Mouse (Mus musculus): ENCODE results near the gene Lrp2bp.

The Lrp2bp gene

DNA sequence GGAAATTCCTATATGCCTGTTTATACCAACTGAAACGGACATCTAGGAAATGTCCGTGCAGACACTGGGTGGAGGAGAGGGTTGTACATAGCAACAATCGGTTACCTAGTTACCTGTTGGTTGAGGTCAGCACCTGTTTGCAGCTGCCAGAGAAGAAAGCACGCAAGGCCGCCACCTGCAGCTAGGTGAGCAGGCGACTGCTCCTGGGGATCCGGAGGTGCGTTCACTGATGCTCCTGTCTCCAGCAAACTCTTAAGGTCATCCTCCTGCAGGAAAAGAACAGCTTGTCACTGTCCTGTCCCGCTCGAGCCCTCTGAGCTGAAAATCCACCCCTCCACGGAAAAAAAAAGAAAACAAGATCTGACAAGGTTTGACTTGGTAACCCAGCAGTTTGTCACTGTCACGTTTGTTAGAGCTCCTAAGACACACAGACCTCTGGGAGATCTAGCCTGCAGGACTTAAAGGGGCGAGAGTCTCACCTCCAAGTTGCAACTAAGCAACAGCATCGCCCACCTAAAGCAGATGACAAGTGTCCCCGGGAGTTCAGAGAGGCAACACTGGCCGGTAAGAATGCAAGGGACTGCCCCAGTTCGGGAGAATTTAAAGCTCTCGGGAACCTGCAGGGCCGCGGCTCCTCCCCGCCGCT is at the start of gene Lrp2bp:
Lrp2bp (plus strand) TSS at position 166 of the 646 bp plus-strand sequence.
- DNase-seq (ENCODE audit: low spot score): peak; percentile 13

DNA sequence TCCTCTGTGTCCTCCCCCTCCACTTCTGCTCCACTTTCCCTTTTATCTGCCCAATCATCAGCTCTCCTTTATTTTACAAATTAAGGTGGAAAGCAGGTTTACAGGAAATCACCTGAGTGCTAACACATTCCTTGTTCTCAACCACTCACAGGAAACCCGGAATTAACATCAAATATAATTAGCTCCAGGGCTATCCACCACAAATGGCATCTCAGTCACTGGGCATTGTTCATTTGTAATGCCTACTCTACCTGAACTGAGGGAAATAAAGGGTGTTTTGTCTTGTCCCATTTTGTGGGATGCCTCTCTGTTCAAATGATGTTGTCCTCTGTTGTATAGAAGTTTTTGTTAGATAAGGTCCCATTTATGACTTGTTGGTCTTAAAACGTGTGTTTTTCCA is 48.5 kb upstream of the Lrp2bp start:
- no peak for DNase-seq (ENCODE audit: low spot score)

DNA sequence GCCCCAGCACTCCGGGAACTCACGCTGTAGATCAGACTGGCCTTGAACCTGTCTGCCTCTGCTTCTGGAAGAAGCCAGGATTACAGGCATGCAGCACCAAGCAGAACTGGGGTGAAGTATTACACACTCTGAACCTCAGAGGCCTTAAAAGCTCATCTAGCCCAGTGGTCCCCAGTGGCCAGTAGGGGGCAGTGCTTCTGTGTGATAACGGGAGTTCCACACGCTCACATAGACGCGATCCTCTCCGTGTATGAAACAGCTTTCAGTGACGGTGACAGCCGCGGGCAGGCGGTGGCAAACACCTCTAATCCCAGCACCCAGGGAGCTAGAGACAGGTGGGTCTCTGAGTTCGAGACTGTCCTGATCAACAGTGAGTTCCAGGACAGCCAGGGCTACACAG is 28.2 kb upstream of the Lrp2bp start:
- no peak for DNase-seq (ENCODE audit: low spot score)

DNA sequence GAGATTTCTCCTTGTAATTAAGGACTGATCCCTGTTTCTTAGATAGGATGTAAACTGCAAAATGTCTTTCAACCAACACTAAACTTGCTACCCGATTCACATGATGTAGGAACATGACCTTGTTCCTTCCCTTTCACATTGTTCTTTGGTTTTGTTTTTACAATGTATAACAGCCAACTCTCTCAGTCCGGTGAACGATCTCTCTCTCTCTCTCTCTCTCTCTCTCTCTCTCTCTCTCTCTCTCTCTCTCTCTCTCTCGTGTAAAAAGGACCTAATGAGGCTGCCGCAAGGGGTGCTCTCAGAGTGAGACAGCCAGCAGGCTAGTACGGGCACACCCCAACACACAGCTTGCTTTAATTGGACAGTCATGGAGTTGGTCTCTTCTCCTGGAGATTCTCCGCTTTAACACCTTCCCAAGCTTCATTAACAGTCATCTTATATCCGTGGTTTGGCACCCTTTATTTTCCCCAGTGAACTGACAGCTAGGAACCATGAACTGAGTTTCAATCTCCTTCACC is 25.1 kb upstream of the Lrp2bp start:
- DNase-seq (ENCODE audit: low spot score): no peak

DNA sequence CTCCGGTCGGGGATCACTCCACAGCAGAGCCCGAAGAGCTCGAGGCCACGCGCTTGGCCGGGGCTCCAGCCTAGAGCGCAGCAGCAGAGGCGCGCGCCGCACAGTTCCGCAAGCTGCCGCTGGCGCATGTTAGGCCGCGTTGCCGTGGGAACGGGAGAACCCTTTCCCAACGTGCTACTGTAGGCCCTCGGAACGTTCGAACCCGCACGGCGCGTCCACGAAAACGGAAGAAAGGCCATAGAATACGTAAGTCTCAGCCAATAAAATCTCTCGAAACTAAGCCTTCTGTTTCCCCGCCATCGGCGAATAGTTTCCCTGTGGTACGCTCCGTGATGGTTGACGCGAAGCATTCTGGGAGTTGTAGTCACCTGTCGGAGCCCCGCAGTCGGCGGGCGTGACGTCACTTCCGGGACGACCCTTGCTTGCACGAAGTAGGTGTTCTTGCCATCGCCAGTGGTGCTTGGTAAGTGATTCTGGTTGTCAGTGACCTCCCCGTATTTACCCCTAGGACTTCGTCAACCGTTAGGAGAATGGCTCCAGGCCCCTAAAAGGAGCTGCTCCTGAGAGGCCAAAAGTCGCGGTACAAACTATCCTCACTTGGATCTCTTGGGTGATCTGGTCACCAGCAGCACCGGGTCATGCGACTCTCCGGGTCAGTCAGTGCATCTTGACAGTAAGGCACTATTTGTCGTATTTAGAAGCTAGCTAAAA is 23.8 kb upstream of the Lrp2bp start, which contains the start of the genes 1700029J07Rik and Ufsp2:
1700029J07Rik (minus strand) TSS at position 127 of the 711 bp plus-strand sequence.
Ufsp2 (plus strand) TSS at position 403 of the 711 bp plus-strand sequence.
- peak; percentile 97 for DNase-seq (ENCODE audit: low spot score)

DNA sequence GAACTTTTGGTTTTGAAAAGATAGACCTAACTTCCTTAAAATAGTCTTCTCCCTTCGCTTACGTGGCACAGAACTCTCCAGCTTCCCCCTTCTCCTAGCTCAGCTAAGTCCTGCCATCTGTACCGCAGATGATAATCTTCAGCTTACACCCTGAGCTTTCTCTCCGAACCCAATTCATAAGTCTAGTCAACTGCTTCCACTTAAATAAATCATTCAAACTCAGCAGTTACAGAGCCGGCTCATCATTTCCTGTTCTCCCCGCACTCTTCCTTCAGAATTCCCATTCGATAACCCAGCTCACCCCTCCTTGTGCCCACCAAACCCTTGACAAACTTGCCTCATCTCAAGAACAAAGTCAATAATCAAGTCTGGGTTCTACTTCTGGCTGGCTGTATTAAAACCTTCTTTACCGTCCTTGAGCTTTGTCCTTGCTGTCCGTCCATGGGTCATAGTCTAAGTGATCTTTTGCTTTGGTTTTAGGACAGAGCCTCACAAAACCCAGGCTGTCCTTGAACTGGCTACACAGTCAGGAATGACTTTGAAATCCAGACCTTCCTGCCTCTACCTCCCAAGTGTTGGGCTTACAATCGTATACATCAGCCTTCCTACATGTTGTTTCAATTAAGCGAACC is 23.1 kb upstream of the Lrp2bp start:
- DNase-seq (ENCODE audit: low spot score): no peak

DNA sequence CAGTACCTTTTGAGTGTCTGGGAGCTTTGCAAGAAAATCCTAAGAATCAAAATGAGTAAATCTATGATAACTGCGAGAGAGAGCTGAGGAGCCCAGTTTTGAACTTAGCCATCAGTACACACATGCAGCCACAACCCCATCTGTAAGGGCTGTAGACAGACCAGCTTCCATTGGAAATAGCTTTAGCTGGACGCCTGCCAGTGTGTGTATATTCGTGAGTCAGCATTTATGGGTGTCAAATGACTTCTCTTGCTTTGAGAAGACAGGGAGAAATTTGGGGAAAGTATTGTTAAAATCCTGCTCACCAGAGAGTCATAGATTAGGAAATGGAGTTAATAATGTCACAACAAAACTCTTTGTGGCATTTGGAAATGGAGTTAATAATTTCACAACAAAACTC is 12.4 kb upstream of the Lrp2bp start:
- DNase-seq (ENCODE audit: low spot score): no peak

DNA sequence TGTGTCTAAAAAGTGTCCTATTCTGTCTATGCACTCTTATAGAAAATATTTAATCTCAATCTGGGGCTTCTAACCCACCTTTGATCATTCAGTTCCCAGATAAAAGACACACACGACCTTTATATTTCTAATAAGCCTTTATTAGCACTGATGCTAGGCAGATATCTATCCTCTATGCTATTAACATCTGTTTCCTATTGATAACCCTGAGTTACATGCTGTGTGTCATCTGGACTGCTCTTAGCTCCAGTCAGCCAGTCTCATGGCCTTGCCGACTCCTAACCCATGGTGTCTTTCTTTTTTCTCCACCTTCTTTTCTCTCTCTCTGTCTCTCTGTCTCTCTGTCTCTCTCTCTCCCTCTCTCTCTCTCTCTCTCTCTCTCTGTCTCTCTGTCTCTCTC is 10.9 kb upstream of the Lrp2bp start:
- no peak for DNase-seq (ENCODE audit: low spot score)

DNA sequence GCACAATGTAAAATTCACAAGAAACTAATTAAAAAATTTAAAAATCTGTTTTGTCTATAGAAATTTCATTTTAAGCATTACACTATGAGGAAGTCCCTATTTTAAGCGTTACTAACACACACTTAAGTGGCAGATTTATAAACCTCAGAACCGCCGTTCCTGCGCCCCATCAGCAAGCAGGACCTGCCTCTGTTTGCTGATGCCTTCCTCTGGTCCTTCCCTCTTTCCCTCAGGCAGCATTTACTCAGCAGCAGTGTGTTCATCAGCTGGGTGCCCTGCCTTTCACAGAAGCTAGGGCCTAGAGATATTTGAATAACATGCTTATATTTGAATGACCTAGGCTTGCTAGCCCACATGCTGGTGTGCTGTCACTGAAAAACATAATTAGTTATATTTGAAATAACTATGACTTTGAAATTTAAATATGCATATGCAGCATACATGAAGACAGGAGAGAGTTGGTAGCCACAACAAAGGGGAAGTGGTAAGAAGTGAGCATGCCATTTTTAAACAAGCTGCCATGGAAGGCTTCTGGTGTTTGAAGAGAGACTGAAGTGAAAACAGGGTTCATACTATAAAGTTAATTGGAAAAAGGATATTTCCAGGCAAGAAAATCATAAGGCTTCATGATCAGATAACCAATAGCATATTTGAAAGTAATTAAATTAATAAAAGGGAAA is 8.3 kb upstream of the Lrp2bp start:
- no peak for DNase-seq (ENCODE audit: low spot score)

DNA sequence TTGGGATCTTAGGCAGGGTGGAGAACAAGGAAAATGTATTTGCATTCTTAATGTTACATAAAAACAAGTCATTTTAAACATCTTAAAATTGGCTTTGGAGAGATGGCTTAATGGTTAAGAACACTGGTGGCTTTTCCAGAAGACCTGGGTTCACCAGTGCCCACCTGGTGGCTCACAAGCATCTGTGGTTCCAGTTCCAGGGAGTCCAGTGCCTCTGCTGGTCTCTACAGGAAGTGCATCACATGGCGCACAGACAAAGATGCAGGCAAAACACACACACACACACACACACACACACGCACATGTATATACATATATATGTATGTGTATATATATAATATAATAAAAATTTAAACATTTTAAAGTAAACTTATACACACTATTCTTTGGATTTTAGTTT is 5.0 kb upstream of the Lrp2bp start:
- no peak for DNase-seq (ENCODE audit: low spot score)

DNA sequence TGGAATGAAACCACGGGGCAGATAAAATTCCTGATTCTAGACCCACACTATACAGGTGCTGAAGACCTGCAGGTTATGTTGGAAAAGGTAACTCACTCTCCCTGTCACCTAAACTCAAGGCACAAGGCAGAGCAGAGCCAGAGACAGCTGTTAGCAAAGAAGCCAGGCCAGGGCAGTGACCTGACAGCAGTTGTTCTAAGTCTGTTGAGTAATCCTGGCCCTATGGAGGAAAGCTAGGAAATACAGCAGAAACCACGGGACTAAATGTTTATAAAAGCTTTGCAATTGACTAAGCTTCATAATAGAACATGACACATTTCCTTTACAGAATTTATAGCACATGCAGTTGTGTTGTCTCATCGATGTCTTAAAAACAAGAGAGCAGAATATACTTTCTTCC is 3.5 kb upstream of the Lrp2bp start:
- DNase-seq (ENCODE audit: low spot score): no peak

DNA sequence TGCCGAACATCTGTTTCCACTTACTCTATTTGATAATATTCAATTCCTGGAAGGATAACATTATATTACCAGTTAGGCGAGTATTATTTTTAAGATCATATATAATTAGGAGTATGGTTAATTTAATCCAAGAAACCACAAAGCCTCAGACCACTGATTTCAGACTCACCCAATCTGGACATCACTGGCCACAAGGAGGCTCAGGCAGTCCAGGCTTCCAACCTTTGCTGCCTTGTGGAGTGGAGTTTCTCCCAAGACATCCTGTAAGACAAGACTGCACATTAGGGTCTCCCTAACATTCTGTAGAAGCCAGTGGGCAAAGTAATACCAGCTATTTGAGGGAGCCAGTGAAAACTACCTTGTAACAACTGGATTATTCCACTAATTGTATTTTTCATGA is 875 bp upstream of the Lrp2bp start:
- DNase-seq (ENCODE audit: low spot score): no peak

DNA sequence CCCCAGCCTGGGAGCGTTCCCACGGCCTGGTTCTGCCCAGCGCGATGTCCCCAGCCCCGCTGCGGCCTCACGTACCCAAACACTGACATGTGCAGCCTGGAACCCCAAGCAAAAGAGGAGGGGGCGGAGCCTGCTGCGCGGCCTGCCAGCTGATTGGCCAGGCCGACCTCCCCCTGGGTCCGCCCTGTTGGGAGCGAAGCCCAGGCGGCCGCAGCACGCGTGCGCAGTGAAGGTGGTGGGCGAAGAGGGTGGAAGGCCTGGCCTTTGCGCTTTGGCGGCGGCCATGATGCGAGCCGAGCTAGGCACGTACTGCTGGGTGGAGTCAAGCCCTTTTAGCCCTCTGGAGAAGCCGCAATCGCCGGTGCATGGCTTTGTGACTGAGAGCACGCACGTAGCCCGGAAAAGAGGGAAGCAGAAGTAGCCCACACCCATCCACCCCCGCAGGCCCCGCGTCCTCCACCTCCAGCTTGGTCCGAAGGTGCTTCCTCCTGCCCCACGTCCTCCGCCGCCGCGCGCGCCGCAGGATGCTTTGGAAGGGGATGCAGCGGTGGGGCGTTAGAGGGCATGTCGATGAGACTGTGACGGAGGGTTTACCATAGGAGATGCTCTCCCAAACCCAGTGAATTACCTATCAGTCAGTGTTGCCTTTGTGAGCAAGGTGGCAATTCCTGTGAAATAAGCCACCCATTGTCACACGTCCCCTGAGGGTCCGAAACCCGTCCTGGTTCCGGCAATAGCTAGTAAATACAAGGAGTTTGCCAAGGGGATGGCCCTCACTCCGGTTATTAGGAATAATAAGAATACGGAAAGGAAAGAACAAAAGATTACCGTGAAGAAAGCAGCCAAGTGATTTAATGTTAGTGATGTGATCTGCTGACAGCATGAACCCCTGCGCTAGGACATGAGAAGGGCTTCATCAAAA is 942 bp downstream of the Lrp2bp start:
- DNase-seq (ENCODE audit: low spot score): peak; percentile 98

DNA sequence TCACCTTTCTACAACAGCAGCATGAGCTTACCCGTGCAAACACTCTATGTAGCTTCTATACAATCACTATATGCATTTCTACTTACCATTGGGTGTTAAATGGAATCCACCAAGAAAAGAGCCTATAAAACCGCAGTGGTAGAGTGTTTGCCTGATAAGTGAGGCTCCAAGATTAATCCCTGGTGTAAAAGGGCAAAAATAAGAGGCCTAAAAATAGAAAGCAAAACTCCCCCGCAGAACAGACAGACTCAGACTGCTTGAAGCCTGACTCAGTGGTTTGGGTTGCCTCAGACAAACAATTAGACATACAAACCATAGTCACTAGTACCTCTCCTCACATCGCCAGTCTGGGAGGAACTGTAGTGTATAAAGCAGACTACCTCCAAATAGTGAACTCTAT is 6.5 kb downstream of the Lrp2bp start, which contains the start of gene Ankrd37:
Ankrd37 (minus strand) TSS at position 112 of the 400 bp plus-strand sequence.
- no peak for DNase-seq (ENCODE audit: low spot score)

DNA sequence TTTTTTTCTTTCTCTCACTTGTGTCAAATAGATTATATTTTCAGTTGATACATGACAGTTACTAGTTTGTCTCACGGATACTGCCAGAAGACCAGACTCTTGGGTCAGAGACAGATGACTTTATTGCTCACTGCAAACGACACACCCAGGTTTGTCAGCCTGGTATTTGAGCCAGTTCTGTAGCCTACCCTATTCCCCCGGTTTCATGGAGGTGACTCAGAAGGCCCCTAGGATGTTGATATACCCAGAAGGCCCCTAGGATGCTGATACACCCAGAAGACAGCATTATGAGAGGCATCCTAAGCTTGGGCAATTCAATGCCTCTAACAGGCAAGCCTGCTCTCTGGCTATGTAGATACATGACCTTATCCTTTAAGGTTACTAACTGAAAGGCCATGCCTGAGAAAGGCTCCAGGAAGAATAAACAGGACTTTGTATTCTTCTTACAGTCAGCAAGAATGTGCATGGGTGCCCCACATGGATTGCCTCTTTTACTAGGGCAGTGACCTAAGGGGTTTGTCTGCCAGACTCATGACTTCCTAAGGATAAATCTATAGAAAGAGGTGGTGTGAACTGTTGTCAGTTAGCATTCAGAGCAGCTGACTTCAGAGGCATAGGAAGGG is 8.1 kb downstream of the Lrp2bp start:
- no peak for DNase-seq (ENCODE audit: low spot score)

DNA sequence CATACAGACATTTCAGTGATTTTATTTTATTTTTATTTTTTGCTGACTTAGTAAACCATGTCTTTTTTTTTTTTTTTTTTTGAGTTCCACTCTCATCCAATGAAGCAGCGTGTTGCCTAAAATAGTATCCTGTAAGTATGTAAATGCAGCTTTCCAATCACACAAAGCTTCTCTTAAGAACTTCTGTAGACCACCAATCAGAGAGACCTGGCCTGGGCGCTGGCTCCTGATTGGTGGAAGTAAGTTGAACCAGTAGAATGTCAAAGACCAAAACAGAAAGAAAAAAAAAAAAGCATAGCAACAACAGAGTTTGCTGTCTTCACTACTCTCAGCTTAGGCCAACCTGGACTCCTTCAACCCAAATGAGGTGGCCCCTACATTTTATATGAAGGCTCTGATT is 11.2 kb downstream of the Lrp2bp start:
- DNase-seq (ENCODE audit: low spot score): no peak

DNA sequence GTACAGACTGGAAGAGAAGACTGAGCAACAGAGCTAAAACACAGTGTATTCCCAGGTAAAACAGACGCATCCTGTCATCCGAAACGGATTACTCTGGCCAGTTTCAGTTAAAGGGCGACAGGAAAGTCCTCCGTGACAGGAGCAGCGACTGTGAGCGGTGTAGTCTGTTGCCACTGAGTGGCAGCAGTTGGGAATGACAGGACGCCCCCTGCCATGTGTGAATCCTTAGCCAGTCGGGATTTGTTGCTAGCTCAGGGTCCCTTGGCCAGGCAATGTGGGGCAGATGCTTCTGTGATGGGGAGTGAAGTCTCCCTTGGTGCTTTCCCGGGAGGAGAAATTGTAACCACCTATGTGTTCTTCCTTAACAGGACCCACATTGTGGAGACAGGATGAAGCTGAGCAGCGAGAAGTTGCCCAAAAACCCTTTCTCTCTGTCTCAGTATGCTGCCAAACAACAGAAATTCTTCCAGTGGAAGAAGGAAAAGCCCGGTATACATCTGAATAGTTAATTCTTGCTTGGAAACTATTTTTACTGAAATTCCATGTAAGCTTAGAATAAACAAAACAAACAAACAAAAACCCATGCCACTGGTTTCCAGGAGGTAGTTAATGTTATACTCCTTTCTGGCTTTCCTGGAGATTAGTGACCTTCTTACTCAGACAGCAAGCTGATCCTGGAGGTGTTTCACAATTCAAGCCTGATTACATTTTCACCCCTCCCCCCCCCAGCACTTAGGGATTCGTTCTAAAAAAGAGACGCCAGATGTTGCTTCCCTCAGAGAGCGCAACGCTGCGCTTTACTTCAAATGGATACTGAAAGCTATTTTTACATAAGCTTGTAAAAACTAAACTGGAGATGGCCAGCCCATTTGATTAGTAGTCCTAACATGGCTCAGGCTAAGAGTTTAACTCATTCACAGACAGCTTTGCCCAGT is 11.9 kb downstream of the Lrp2bp start:
- no peak for DNase-seq (ENCODE audit: low spot score)

DNA sequence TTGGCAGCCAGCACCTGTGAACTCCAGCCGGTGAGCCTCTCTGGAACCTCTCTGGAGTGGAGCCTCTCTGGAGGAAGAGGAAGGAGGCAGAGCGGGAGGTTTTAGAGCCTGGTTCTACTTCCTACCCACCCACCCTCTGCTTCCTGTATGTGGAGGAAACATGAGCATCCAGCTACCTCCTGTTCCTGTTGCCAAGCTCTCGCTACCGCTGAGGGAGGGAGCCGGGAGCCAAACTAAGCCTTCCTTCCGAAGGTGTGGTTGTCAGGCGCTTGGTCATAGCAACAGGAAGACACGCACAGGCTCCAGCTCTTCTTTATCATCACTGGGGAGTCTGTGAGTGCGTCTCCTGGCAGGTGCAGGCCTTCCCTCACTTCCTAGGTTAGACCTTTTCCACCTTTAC is 23.1 kb downstream of the Lrp2bp start:
- DNase-seq (ENCODE audit: low spot score): no peak

DNA sequence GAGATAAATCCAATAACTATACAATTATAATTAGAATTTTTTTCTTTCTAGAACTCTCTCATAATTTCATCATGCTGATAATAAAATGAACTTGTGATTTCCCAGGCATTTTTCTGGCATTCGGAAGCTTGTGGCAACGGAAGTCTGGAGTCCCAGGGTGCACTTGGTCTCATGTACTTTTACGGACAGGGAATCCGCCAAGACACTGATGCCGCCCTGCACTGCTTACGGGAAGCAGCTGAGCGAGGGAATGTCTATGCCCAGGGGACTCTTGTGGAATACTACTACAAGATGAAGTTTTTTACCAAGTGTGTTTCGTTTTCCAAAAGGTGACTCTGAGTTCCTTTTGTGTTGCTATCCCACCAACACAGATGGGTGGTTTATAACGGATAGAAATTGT is 23.7 kb downstream of the Lrp2bp start:
- DNase-seq (ENCODE audit: low spot score): no peak

DNA sequence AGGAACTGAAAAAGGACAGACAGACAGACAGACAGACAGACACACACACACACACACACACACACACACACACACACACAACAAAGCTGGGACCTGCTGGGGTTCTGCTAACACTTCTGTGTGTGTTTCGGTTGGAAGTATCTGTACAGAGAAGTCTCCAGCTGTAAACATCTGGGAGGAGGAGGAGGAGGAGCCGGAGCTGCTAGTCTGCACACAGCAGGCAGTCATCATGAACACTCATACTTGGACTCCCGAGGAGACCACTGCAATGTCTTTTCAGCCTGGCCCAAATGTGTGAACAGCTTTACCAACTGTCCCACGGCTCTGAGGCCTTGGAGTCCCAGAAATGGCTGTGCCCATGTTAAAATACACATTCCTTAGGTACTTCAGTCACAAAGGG is 25.3 kb downstream of the Lrp2bp start:
- DNase-seq (ENCODE audit: low spot score): no peak
